Mouse (Mus musculus): ENCODE data around the gene Prox2.

DNA sequence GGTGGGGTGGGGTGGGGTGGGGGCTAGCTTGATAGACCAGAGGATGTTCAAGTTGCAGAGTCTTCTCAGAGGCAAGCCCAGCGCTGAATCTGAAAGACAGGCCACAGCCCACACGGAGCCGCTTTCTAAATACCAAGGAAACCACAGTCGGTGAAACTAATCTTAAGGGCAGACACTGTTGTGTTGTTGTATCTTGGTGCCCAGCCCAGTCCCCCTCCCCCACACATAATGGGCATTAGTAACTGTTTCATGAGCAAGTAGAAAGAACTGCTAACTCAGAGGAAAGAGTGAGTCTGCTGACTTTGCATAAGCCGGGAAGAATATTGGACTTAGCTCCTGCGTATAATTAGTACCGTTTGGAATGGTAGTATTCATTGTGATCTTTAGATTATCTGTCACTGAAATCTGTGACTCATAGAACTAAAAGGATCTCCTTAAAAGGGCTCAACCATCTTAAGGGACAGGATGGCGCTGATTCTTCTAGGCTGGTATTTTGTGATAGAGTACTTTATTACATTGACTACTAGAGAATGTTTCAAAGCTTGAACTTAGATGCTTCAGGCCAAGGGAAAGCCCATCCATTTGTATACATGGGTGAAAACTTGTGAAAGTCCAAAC lies 16.5 kb upstream of the Prox2 start:
- TF ChIP-seq CTCF (IDR thresholded peaks at IDR 0.05; ENCODE audit: borderline replicate concordance, insufficient read depth, low read depth, low read length), result no peak
- TF ChIP-seq POLR2A (IDR thresholded peaks at IDR 0.05; ENCODE audit: borderline replicate concordance, insufficient read depth, low read length), result no peak

All from cerebellum, adult 2 months (tissue).